Mouse (Mus musculus): ENCODE data around the gene Pinlyp.

The Pinlyp gene

GRCm38 (mm10) chr7:24563191-24563836 is 17.4 kb upstream of the Pinlyp start:
- DNase-seq (ENCODE audit: low read depth, low spot score), result no peak

- no peak for DNase-seq (ENCODE audit: low read depth, low spot score)
These were observed 15.5 kb upstream of the Pinlyp start for GRCm38 (mm10) chr7:24561450-24561849.

GRCm38 (mm10) chr7:24555786-24556185 is 9.9 kb upstream of the Pinlyp start:
- no peak for DNase-seq (ENCODE audit: low read depth, low spot score)

GRCm38 (mm10) chr7:24551985-24552759 is 6.3 kb upstream of the Pinlyp start:
- no peak for DNase-seq (ENCODE audit: low read depth, low spot score)

GRCm38 (mm10) chr7:24547534-24548036 is 1.7 kb upstream of the Pinlyp start:
- DNase-seq (ENCODE audit: low read depth, low spot score), result no peak

GRCm38 (mm10) chr7:24546634-24547389 is 894 bp upstream of the Pinlyp start:
- peak; percentile 96 for DNase-seq (ENCODE audit: low read depth, low spot score)

- no peak for DNase-seq (ENCODE audit: low read depth, low spot score)
These were observed 1.4 kb downstream of the Pinlyp start for GRCm38 (mm10) chr7:24544506-24544905.

GRCm38 (mm10) chr7:24539686-24540085 is 6.2 kb downstream of the Pinlyp start:
- DNase-seq (ENCODE audit: low read depth, low spot score), result no peak

GRCm38 (mm10) chr7:24538701-24539100 is 7.2 kb downstream of the Pinlyp start:
- DNase-seq (ENCODE audit: low read depth, low spot score), result no peak

- DNase-seq (ENCODE audit: low read depth, low spot score), result no peak
These were observed 7.8 kb downstream of the Pinlyp start for GRCm38 (mm10) chr7:24538154-24538553.

- DNase-seq (ENCODE audit: low read depth, low spot score), result no peak
These were observed 8.3 kb downstream of the Pinlyp start for GRCm38 (mm10) chr7:24537591-24537990.

GRCm38 (mm10) chr7:24537081-24537480 is 8.8 kb downstream of the Pinlyp start:
- no peak for DNase-seq (ENCODE audit: low read depth, low spot score)

- no peak for DNase-seq (ENCODE audit: low read depth, low spot score)
These were observed 11.6 kb downstream of the Pinlyp start for GRCm38 (mm10) chr7:24534301-24534700.

- DNase-seq (ENCODE audit: low read depth, low spot score), result no peak
These were observed 12.1 kb downstream of the Pinlyp start for GRCm38 (mm10) chr7:24533806-24534205.

- DNase-seq (ENCODE audit: low read depth, low spot score), result no peak
These were observed 12.8 kb downstream of the Pinlyp start for GRCm38 (mm10) chr7:24533031-24533571.

GRCm38 (mm10) chr7:24531211-24531971 is 14.5 kb downstream of the Pinlyp start:
- no peak for DNase-seq (ENCODE audit: low read depth, low spot score)

GRCm38 (mm10) chr7:24530062-24530931 is 15.6 kb downstream of the Pinlyp start, which contains the start of gene Irgq:
Gene Irgq, plus strand, starts transcription at chr7:24530689.
- DNase-seq (ENCODE audit: low read depth, low spot score), result peak; percentile 100

- no peak for DNase-seq (ENCODE audit: low read depth, low spot score)
These were observed 16.3 kb downstream of the Pinlyp start for GRCm38 (mm10) chr7:24529580-24529979.

- DNase-seq (ENCODE audit: low read depth, low spot score), result no peak
These were observed 17.1 kb downstream of the Pinlyp start for GRCm38 (mm10) chr7:24528861-24529260.
